Mouse (Mus musculus) embryo, embryonic 10 days (tissue): Measurements from ENCODE around the gene Arid1b.

Source experiments
- DNase-seq: peaks from one replicate; pipeline ENCODE4 v3.0.0-alpha.2; 2015; ENCODE audit warnings: low spot score

Gene Arid1b

DNA sequence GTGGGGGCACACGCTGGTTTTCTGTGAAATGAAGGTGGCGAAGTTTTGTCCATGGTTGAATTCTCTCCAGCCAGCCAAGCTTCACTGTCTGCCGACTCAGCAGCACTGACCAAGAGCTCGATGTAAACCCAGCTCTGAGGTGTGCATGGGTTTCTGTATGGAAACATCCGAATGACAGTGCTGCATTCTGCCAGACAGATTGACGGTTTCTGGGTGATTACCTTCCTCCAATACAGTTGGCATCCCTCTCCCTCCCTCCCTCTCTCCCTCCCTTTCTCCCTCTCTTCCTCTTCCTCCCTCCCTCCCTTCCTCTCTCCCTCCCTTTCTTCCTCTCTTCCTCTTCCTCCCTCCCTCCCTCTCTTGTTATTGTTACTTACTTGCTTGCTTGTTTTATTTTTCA lies 219.3 kb downstream of the Arid1b start:
- no peak for DNase-seq

DNA sequence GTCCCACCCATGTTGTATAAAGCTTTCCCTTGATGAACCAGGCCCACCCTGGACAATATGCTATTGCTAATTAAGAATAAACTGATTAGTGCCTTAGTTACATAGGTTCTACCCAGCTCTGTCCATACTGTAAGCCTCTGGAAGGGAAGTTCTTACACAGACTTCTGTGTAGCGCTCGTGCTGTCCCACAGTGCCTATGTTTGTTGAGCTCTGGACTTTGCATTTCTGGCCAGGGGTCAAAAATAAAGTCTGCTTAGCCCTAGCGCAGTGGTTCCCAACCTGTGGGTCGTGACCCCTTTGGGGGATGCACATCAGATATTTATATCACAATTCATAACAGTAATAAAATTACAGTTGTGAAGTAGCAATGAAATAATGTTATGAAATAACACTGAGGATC lies 221.2 kb downstream of the Arid1b start:
- DNase-seq: no peak

DNA sequence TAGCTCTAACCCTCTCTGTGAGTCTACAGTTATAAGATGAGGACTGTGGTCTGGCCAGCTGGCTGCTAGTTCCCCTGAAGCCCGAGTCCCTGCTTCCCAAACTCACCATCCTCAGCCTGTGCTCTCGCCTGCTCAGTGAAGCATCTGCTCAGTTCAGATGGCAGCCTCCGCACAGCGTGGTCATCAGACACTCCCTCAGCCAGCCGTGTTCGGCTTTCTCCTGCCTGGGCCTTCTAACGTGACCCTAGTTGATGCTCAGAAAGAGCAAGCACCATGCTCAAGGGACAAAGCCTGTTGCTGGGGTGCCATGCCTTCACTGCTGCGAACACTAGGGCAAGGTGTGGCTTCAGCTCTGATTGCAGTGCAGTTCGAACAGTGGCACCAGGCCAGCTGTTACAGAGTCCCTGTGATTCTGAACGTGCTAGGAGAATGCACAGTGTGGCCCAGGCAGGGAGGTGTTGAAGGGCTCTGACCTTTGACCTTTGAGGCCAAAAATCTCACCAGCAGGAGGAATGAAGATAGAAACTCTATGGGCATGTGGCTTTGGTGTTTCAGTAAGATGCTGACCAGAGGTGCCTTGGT lies 222.9 kb downstream of the Arid1b start:
- DNase-seq: peak; percentile 52

DNA sequence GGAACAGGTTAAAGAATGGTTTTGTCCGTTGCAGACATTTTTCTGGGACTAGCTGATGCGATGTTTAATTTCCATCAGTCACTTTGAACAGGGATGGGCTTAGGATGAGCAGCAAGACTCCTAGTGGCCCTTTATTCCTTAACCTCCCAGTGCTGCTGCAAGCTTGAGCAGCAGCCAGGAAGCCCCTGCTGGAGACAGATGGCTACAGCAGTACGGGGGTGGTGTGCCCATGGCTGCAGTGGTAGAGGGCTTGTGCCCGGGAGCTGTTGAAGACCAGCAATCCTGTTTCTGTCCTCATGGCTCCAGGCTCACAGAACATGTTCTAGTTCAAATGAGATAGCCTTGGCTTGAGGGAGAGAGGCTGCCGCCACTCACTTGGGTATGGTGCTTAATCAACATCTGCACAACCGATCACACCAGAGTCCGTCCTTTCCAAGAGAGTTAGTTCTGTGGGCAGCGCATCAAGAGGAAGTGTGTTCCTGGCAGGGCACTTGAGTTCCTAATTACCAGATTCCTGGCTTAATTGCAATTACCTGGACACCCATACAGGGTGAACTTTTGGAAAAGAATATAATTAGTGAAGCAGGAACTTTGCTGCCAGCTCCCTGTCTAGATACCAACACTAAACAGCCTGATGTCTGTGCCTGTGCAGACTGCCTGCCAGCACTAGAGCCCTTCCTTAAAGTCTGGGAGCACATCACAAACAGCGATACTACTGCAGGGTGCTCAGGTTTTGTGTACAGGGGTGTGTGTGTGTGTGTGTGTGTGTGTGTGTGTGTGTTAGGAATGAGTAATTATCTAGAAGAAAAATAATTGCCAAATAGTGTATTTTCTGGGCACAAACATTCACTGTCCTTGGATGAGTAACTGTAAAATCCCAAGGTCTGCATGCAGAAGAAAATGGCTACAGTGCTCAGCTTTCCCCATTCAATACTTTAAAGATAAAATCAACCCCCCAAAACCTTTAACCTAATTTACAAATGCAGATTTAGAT lies 224.0 kb downstream of the Arid1b start:
- DNase-seq: no peak

DNA sequence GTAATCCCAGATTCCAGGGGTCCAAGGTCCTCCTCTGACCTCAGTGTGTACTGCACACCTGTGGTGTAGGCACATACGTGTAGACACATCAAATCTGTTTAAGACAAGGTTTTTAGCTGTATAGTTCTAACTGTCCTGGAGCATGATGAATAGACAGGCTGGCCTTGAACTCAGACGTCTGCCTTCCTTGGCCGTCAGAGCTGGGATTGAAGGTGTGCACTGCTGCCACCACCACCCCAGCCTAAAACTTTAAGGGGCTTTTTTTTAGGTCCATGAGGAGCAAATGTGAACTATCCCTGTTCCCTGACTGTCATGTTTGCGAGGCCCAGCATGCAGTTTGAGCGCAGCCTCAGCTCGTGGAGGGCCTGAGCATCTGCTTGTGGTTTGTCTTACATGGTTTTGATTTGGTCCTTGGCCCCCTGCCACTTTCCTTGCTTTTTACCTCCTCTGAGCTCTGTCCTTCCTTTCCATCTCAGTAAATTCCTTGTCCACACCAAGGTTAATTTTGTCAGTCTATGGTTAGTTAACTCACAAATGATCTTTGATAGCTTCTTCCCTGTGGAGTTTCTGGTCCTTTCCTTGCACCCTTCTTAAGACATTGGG lies 224.9 kb downstream of the Arid1b start:
- DNase-seq: no peak

DNA sequence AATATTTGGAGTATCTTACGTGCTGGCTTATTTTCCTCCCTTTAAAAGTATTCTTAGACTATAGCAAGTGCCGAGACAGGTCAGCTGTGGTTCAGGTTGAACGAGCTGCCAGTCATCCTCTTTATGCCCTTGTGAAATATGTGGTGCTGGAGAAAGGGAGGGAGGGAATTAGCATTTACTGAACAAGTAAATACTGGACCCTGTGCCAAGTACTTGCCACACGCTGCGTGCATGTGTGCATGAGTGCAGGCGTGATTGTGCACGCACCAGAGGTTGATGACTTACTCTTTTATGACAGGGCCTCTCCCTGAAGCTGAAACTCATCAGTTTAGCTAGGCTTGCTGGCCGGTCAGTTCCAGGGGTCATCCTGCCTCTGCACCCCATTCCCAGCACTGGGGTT lies 226.9 kb downstream of the Arid1b start:
- no peak for DNase-seq

DNA sequence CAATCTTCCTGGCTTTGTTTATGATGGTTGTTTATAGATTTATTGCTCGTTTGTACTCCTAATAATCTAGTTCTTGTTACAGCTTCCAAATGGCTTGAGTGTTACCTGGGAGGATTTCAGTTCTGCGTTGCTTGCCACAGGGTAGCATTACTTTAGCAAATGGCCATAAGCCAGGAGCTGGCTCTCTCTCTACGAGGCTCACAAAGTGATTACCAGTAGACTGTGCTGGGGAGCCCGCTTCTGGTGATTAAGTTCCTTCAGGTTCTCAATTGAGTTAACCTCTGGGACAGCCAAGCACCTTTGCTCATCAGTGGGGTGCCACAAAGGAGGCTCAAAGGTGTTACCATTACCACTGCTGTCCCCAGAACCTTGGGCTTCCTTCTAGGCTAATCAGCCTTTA lies 227.4 kb downstream of the Arid1b start:
- DNase-seq: no peak

DNA sequence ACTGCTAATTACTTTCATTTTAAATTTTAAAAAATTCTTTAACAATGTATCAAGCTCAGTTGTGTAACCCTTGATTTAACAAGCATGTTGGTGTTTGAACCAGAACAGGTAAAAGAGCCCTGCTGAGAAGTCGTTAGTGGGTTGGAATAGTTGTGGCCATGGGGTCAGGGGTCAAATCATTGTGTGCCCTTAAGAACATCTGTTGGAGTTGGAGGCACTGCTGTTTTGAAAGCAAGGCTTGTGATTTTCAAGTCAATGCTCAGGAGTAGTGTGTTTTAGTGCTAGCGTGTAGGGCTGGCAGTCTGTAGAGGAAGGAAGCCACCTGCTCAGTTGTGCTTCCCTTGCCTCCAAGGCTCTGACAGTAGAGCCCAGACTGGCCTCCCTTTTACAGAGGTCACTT lies 228.7 kb downstream of the Arid1b start:
- DNase-seq: peak; percentile 67

DNA sequence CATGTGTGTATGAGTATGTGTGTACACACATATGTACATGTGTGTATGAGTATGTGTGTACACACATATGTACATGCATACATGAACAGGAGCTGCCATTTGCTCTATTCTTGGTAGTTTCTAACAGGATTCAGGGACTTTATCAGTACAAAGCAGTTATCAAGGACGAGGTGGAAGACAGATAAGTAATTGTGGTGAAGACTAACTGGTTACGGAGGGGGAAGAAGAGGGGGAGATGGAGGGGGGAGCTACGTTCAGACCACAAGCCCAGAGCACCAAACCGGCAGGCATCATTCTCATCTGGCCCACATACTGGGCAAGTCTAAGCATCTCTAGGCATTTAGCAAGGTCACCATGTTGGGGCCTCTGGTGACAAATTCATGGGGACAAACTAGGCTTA lies 230.8 kb downstream of the Arid1b start:
- no peak for DNase-seq

DNA sequence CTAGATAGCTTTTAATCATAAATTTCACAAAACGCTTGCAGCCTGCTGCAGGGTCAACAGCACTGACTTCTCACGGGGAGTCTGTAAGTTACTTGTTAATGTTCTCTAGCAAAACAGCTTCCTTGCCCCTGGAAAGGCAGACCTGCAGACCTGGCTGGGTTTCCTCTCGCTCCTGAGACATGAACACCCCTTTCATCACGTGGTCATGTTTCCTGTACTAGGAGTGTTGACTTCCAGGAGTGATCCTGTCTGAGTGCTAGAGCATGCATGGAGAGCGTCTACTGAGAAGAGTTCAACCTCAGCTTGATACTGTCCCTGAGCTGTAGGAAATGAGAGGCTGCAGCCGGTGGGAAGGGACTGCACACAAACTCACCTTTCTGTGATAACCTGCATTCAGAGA lies 233.0 kb downstream of the Arid1b start:
- no peak for DNase-seq

DNA sequence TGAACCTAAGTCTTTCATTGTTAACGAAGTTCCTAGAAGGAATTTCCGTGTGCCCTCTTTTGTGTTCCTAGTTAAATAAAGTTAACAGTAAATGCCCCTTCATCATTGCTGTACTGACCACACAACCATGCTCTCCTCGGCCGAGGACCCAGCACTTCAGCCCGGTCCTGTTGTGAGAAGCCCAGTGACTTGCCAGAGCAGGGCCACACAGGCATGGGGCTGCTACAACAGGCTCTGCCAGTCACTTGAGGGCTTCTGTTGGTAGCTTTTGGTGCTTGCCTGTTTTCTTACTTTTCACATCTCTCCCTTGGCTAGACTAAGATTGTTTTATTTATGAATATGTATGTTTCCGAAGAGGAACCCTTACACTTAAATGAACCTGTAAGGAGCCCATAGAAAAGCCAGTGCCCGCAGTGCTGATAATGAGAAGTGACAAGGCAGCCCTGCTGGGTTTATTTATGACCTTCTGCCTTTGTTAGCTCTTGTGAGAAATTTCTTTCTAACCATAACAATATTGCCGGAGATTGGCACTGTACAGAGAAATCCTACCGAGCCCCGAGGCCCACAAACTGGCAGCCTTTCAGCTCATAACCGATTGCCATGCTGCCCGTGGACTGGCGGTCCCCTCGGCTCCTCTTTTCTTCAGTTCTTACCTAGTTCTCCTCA lies 234.0 kb downstream of the Arid1b start:
- no peak for DNase-seq

DNA sequence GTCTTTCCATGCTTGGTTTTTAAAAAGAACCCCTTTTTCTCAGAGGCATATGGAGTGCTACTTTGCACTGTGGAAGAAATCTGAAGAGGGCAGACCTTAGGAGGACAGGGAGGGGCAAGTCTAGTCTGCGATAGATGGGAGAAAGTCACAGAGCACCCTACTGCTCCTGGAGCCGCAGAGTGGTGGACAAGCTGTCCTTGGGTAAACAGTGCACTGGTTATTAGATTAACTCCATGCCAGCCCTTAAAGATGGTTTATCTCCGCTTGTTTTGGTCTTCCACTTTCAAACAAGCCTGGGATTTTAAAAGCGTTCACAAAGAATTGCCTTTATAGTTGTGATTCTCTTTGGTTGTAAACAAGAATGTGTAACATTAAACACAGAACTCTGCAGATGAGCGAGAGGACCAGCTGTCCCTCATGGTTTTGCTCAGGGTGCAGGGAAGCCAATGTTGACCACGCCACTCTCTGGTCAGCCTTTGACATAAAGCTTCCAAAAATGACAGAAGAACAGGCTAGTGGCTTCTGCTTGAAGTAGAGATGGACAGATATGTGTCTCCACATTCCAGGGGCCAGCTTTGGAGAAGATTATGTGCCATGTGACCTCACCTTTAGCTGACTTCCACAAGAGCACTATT lies 234.6 kb downstream of the Arid1b start:
- no peak for DNase-seq

DNA sequence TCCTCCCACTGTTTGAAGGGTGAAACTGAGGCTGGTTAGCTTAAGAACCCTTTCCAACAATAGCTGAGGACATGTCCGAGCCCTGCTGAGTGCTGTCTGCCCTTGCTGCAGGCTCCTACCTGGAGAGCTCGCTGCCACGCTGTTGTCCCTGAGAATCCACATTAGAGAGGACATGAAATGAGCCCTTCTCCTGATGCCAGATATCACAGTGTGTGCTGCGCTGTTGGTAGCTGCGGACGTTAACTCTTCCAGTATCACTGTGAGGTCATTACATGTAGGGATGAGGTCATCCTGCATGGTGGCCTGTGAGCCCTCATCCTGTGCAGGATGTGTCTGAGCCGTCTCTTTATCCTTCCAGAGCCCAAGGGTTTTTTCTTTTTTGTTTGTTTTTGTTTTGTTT lies 235.9 kb downstream of the Arid1b start:
- no peak for DNase-seq

DNA sequence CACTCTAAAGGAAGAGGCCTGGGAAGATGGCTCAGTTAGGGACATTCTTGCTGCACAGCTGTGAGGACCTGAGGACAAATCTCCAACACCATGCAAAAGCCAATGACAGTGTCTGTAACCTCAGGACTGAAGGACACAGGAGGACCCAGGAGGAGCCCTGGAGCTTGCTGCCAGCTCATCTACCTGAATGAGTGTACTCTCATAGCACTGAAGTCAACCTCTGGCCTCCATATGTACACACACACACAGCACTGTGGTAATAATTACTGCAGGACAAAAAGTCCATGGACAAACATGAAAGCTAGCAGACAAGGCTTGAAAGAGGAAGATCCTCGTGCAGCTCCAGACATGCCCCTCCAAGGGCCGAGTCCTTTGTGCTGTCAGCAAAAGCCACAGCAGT lies 238.0 kb downstream of the Arid1b start:
- no peak for DNase-seq

DNA sequence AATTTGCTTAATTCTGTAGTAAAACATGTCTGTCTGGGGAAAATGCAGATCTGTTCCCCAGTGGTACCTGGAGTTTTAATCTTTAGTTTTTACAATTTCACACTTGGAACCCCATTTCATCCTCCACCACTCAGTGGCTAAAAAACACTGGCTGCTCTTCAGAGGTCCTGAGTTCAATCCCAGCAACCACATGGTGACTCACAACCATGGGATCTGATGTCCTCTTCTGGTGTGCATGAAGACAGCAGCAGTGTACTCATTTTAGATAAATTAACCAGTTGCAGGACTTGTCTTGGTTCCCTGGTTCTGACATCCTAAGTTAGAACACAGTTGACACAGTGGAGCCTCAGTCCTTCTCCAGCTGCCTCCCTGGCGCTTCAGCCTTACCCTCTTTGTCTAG lies 239.9 kb downstream of the Arid1b start:
- no peak for DNase-seq

DNA sequence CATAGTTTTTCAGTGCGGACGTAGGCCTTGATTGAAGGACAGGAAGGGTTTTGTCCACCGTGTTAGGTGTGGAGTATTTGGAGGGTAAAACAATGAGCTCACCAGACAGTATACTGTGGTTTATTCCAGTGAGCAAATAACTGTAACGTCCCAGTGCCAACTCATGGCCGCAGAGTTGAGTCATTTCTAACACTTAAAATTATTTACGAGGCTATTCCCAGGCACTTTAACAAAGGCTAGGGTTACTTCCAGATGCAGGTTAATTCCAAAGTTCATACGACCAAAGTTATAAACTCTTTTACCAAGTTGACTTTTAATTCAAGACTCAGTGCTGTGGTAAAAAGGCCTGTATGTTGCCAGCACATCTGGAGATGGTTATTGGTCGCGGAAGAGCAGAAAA lies 240.9 kb downstream of the Arid1b start:
- no peak for DNase-seq

DNA sequence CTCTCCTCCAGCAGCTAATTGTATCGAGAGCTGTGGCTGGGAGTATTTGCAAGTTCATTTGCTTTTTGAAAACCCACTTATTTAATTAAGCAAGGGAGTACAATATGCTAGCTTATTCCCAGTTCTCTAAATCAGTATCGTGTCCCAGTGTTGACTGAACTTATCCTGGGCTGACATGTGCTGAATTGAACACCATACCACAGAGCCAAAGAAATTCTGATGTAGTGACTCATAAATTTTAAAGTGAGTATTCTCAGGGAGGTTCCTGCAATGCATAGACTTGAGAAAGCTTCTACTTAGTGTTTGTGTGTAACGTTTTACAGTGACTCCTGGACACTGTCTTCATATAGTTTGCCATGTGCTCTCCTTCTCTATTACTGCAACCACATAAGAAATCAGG lies 243.6 kb downstream of the Arid1b start:
- no peak for DNase-seq

DNA sequence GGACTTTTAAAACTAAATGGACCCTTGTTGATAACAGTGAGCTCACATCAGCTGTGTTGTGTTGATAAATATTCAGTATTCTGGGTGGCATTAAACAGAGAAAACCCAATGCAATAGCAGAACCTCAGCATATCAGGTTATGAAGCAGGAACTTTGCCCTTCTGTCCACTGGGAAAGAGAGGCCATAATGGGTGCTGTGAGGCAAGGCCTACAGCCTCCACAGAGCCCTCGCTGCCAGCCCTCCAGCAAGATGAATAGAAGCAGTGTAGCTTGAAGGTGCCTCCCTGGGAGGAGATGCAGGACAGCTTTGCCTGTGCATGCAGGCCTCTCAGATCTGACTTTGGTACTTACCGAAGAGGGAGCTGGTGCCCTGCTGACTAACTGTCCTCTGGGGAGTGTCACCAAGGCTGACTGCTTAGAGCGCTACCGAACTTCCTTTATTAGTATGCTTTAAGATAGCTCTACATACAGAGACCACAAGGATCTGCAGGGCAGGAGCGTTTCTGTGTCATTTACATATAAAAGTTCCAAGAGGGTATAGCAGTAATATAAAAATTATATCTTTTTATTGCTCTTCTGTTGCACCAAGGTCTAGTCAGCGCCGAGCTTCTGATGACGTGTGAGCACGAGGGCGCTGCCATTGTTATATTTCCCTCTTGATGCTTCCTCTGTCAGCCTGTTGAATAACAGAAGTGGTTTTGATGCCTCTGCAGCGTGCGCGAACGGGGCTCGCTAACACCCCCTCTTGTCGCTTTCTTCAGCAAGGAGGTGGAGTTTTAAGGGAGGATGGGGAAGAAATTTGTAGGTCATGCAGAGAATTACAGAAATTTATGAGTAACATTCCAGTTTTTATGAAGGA lies 244.5 kb downstream of the Arid1b start:
- no peak for DNase-seq

DNA sequence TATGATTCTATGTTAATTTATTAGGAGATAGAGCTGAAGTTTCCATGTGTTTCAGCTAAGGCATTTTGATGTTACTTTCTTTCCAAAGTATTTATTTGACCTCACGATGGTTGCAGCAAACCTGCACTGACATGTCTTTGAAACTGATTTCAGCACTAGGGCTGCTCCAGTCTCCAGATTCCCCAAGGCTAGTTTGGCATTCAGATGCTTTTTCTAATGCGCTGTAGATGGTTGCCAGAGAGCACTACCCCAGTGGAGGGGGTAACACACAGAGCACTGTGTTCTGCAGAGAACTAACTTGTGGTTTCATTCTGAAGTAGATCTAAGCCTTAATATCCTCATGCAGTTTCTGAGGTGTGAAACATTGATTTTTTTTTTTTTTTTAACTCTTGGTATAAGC lies 250.4 kb downstream of the Arid1b start:
- DNase-seq: no peak

DNA sequence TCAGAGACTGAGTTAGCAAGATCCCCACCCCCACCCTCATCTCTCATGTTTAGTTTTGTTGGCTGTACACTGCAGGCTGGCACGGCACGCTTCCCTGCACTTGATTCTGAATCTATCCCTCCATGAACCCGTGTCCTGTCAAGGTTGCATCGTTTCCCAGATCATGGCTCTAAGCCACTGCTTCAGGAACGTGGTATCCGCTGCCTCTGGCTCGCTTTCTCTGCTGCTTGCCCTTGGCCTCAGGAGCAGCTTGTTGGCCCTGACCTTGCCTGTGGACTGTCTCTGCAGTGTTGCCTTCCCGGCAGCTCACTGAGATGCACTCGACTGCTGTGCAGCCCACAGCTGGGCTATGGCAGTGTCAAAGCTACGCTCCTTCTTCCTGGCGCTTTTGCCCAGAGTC lies 252.6 kb downstream of the Arid1b start:
- DNase-seq: no peak

DNA sequence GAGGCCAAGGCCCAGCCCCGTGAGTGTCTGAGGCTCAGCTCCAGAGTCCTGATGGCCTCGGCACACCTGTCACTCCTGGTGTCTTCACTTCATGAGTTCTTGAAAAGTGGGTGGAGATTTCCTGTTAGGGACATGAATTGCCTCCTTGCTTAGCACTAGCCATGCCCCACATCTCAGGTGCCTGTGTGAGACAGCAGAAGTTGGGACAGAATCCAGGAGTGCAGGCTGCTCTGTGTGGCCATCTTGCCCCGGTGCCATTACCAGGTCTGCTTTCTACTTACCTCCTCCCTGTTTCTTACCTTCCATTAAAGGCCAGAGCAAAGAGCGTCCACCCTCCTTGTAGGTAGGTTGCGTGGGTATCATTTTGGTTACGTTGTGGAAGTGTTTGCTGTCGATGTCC lies 253.1 kb downstream of the Arid1b start:
- no peak for DNase-seq
